Mouse (Mus musculus) embryonic facial prominence, embryonic 13.5 days (tissue): Measurements from ENCODE around the gene Lgi4. TPM values are rescaled to one million over a fixed set of nuclear protein-coding genes. Genes with fewer than 3 reads are reported as not detected.
A peak's percentile ranks its signal among the peaks of the same experiment; 100 is the strongest.

Experiments
- ATAC-seq: fragments of 200-750 bp; cut with Nextera tagmentation; 2 replicates; pipeline ENCODE4 v1.8.0; 2017; ENCODE audit warnings: low read depth; ENCODE audit not compliant: insufficient number of reproducible peaks, insufficient read depth, low FRiP score, low TSS enrichment
- H3K27ac ChIP-seq: fragments of 300-500 bp; sonication (generic); 2 replicates; pipeline ENCODE4 v1.5.1; 2015; ENCODE audit warnings: moderate library complexity, mild to moderate bottlenecking, inconsistent platforms
- H3K27me3 ChIP-seq: fragments of 300-500 bp; sonication (generic); 2 replicates; pipeline ENCODE4 v1.6.1; 2015; ENCODE audit warnings: mild to moderate bottlenecking, inconsistent platforms
- H3K36me3 ChIP-seq: fragments of 300-500 bp; sonication (generic); 2 replicates; pipeline ENCODE4 v1.6.1; 2015; ENCODE audit warnings: mild to moderate bottlenecking, inconsistent platforms
- H3K4me1 ChIP-seq: fragments of 300-500 bp; sonication (generic); 2 replicates; pipeline ENCODE4 v1.6.1; 2015; ENCODE audit warnings: inconsistent platforms
- H3K4me2 ChIP-seq: fragments of 300-500 bp; sonication (generic); 2 replicates; pipeline ENCODE4 v1.6.1; 2015; ENCODE audit warnings: moderate library complexity, mild to moderate bottlenecking, inconsistent platforms
- H3K4me3 ChIP-seq: fragments of 300-500 bp; sonication (generic); 2 replicates; pipeline ENCODE4 v1.5.1; 2015; ENCODE audit warnings: mild to moderate bottlenecking, inconsistent platforms
- H3K9ac ChIP-seq: fragments of 300-500 bp; sonication (generic); 2 replicates; pipeline ENCODE4 v1.6.1; 2015; ENCODE audit warnings: mild to moderate bottlenecking, inconsistent platforms
- H3K9me3 ChIP-seq: fragments of 300-500 bp; sonication (generic); 2 replicates; pipeline ENCODE4 v1.6.1; 2016; ENCODE audit warnings: inconsistent platforms
- WGBS: fragments of 180-500 bp; shearing (Covaris S2); methylation state at CpG from one replicate; pipeline ENCODE4 v1.1.7; 2015; ENCODE audit warnings: mixed read lengths; 5-methylcytosine and 5-hydroxymethylcytosine counted together
- polyA plus RNA-seq: library from polyadenylated mRNA; unstranded; fragments of >200 nt; fragmentation: Nextera tagmentation; extraction: Ambion mirVana; gene quantifications from 2 replicates; pipeline ENCODE4 v1.2.1, GENCODE M21; 2015

Gene Lgi4
- 1.3 and 1.7 TPM in 2 replicates for polyA plus RNA-seq

- ATAC-seq = no peak
- peaks cover 21% of the 10 kb centered on the region for H3K4me1 ChIP-seq
- 1% methylated on average over 2 of the region's 2 CpGs for WGBS
- H3K27ac ChIP-seq = no peak within 1 kb of the TSS
- H3K9me3 ChIP-seq = no peaks in the 10 kb centered on the region
- no peak within 1 kb of the TSS for H3K4me2 ChIP-seq
- no peaks in the 10 kb centered on the region for H3K36me3 ChIP-seq
- H3K4me3 ChIP-seq = no peak within 1 kb of the TSS
- H3K27me3 ChIP-seq = peaks cover 4% of the 10 kb centered on the region
- 0 out of 2 replicates have a peak within 1 kb of the TSS, but pooled peaks have one; percentile 16 for H3K9ac ChIP-seq
These were observed at the start of gene Lgi4 for GRCm38 (mm10) chr7:31059108-31059507. TSS of gene Lgi4 (plus strand) at chr7:31059342.

DNA sequence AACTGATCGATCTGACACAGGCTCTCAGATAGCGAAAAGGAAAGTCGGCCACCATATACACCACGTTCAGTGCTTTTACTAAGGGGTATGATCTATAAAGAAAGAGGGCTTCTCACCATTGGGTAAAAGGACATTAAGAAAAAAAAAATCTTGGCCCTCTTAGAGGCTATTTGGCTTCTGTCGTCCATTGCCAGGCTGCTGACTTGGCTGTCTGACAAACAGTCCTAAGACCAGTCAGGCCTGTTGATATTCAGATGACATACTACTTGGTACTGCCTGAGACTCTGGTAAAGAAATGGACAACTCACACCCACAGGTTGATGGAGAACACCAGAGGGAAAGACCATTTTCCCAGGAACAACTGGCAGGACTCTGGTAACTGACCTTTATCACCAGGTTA lies 46.2 kb upstream of the Lgi4 start:
- H3K4me1 ChIP-seq = peaks cover 17% of the 10 kb centered on the region
- H3K4me2 ChIP-seq = no peak overlapping the region
- WGBS = 72% methylated on average over 5 of the region's 5 CpGs

GRCm38 (mm10) chr7:31017104-31017901 lies 41.8 kb upstream of the Lgi4 start:
- Histone ChIP-seq H3K27me3 (no peaks in the 10 kb centered on the region), H3K36me3 (no peaks in the 10 kb centered on the region), H3K9me3 (no peaks in the 10 kb centered on the region), H3K9ac (no peak overlapping the region), H3K27ac (peak overlapping the region; percentile 68), H3K4me1 (peaks cover 20% of the 10 kb centered on the region), H3K4me2 (0 out of 2 replicates have a peak overlapping the region, but pooled peaks have one; percentile 16), H3K4me3 (no peak overlapping the region)
- peak; percentile 81 for ATAC-seq
- 16% methylated on average over 10 of the region's 10 CpGs for WGBS

More for the DNA sequence above, 46.2 kb upstream of the Lgi4 start:
- no peak overlapping the region for H3K27ac ChIP-seq
- no peak overlapping the region for H3K9ac ChIP-seq
- no peak for ATAC-seq
- no peaks in the 10 kb centered on the region for H3K9me3 ChIP-seq
- no peaks in the 10 kb centered on the region for H3K36me3 ChIP-seq
- H3K27me3 ChIP-seq = no peaks in the 10 kb centered on the region
- no peak overlapping the region for H3K4me3 ChIP-seq

DNA sequence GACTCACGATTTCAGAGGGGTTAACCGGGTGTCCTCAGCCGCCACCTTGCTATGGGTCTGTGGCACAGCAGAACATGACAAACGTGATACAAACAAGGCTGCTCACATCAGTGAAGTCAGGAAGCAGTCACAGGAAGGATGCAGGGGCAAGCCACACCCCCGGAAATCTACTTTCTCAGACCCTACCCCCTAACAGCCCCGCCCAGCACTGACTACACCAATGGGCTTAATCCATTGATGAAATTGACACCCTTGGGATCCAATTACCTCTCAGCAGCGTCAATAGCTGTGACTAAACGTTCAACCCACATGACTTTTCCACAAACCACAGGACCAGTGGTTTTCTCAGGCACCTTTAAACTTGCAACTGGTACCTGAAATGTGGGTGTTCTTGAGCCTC lies 30.5 kb upstream of the Lgi4 start:
- H3K9ac ChIP-seq = no peak overlapping the region
- H3K4me3 ChIP-seq = no peak overlapping the region
- no peaks in the 10 kb centered on the region for H3K36me3 ChIP-seq
- H3K4me1 ChIP-seq = 0 out of 2 replicates have a peak, but pooled peaks cover 4% of the 10 kb centered on the region
- no peak for ATAC-seq
- no peaks in the 10 kb centered on the region for H3K27me3 ChIP-seq
- 72% methylated on average over 8 of the region's 8 CpGs for WGBS
- H3K4me2 ChIP-seq = no peak overlapping the region
- H3K9me3 ChIP-seq = no peaks in the 10 kb centered on the region
- no peak overlapping the region for H3K27ac ChIP-seq

DNA sequence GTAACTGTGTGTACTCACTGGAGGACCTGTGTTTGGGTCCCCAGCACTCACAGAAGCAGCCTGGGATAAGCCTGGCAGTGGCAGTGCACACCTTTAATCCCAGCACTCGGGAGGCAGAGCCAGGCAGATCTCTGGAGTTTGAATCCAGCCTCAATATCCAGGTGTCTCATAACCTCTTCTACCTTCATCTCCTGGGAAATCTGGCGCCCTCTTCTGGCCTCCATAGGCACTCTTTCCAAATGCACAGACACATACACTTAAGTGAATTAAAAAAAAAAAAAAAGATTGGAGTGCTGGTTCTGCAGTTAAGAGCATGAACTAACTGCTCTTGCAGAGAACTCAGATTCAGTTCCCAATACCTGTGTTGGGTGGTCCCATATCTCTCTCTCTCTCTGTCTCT lies 28.4 kb upstream of the Lgi4 start:
- WGBS = 78% methylated on average over 2 of the region's 2 CpGs
- H3K4me3 ChIP-seq = no peak overlapping the region
- H3K4me2 ChIP-seq = no peak overlapping the region
- no peak for ATAC-seq
- H3K4me1 ChIP-seq = no peaks in the 10 kb centered on the region
- no peak overlapping the region for H3K27ac ChIP-seq
- H3K36me3 ChIP-seq = no peaks in the 10 kb centered on the region
- H3K9ac ChIP-seq = no peak overlapping the region
- H3K27me3 ChIP-seq = no peaks in the 10 kb centered on the region
- H3K9me3 ChIP-seq = no peaks in the 10 kb centered on the region

- Histone ChIP-seq H3K4me3 (no peak overlapping the region), H3K4me2 (no peak overlapping the region), H3K27me3 (no peaks in the 10 kb centered on the region), H3K9ac (no peak overlapping the region), H3K4me1 (no peaks in the 10 kb centered on the region), H3K36me3 (no peaks in the 10 kb centered on the region), H3K27ac (no peak overlapping the region), H3K9me3 (no peaks in the 10 kb centered on the region)
- ATAC-seq = no peak
- 76% methylated on average over 7 of the region's 7 CpGs for WGBS
These were observed 27.4 kb upstream of the Lgi4 start for GRCm38 (mm10) chr7:31031731-31032130.

- Histone ChIP-seq H3K4me3 (no peak overlapping the region), H3K4me2 (no peak overlapping the region), H3K27me3 (no peaks in the 10 kb centered on the region), H3K4me1 (no peaks in the 10 kb centered on the region), H3K9me3 (no peaks in the 10 kb centered on the region), H3K9ac (no peak overlapping the region), H3K27ac (no peak overlapping the region), H3K36me3 (no peaks in the 10 kb centered on the region)
- no peak for ATAC-seq
- 68% methylated on average over 9 of the region's 9 CpGs for WGBS
These were observed 25.6 kb upstream of the Lgi4 start for GRCm38 (mm10) chr7:31033409-31034165.

DNA sequence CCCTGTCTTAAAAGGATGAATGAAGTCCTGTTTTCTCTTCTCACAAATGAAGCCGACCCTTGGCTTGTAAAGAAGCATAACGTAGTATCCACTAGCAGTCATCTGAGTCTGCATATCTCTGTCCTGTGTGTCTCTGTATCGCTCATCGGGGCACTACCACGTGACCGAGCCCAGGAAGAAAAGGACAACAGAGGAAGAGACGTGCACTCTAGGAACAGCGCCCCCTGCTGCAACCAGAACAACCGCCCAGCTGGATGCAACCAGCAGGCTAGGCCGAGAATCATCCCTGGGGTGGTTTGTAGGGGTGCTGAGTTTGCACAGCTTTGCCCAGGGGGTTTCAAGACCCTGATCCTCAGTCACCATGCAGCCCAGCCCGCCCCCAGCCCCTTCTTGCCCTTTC lies 24.4 kb upstream of the Lgi4 start:
- Histone ChIP-seq H3K4me1 (no peaks in the 10 kb centered on the region), H3K36me3 (no peaks in the 10 kb centered on the region), H3K4me3 (no peak overlapping the region), H3K27ac (no peak overlapping the region), H3K27me3 (peaks cover 6% of the 10 kb centered on the region; the same call in 1 of the 2 replicates), H3K9ac (no peak overlapping the region), H3K4me2 (no peak overlapping the region), H3K9me3 (no peaks in the 10 kb centered on the region)
- 66% methylated on average over 11 of the region's 11 CpGs for WGBS
- no peak for ATAC-seq

- WGBS = 81% methylated on average over 11 of the region's 11 CpGs
- H3K36me3 ChIP-seq = no peaks in the 10 kb centered on the region
- no peaks in the 10 kb centered on the region for H3K9me3 ChIP-seq
- H3K9ac ChIP-seq = no peak overlapping the region
- H3K4me2 ChIP-seq = no peak overlapping the region
- peaks cover 11% of the 10 kb centered on the region for H3K27me3 ChIP-seq
- ATAC-seq = no peak
- no peaks in the 10 kb centered on the region for H3K4me1 ChIP-seq
- H3K27ac ChIP-seq = no peak overlapping the region
- no peak overlapping the region for H3K4me3 ChIP-seq
These were observed 23.9 kb upstream of the Lgi4 start for GRCm38 (mm10) chr7:31035291-31035690.

DNA sequence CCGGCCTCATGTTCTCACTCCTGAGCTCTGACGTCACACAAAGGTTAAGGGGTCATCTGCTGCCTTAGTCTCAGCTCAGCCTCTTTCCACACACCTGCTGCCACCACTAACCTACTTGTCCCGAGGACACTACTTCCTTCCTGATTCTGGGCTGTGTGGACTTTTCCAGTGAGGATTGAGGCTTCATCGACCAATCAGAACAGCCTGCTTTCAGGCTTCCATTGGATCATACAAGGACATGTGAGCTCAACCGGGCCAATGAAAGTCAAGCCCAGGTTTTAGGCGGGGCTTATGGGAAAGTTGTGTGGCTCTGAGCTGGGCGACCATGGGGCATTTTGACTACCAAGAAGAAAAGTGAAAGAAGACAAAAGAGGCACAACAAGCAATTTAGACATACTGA lies 22.2 kb upstream of the Lgi4 start:
- H3K4me3 ChIP-seq = no peak overlapping the region
- no peak for ATAC-seq
- no peak overlapping the region for H3K9ac ChIP-seq
- peaks cover 26% of the 10 kb centered on the region for H3K27me3 ChIP-seq
- H3K4me2 ChIP-seq = no peak overlapping the region
- peaks cover 5% of the 10 kb centered on the region for H3K4me1 ChIP-seq
- no peaks in the 10 kb centered on the region for H3K9me3 ChIP-seq
- WGBS = 83% methylated on average over 7 of the region's 7 CpGs
- no peak overlapping the region for H3K27ac ChIP-seq
- H3K36me3 ChIP-seq = no peaks in the 10 kb centered on the region

DNA sequence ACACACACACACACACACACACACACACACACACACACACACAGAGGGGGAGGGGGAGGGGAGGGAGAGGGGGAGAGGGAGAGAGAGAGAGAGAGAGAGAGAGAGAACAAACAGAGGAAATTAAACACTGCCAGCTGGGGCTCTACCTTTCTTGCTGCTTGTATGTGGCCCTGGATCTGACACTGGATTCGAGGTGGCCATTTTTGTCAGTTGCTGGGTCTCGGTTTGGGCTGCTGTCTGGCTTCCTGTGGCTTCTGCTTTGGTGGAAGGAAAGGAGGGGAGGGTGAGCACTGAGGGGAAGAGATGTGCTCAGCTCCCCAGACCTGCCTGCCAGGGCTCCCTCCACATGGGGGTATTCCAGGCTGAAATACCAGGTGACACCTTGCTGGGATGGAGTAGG lies 21.5 kb upstream of the Lgi4 start:
- H3K4me3 ChIP-seq = no peak overlapping the region
- ATAC-seq = no peak
- H3K27me3 ChIP-seq = peaks cover 34% of the 10 kb centered on the region
- H3K9ac ChIP-seq = no peak overlapping the region
- no peaks in the 10 kb centered on the region for H3K9me3 ChIP-seq
- H3K36me3 ChIP-seq = no peaks in the 10 kb centered on the region
- no peak overlapping the region for H3K4me2 ChIP-seq
- peaks cover 12% of the 10 kb centered on the region for H3K4me1 ChIP-seq
- H3K27ac ChIP-seq = no peak overlapping the region
- 71% methylated on average over 2 of the region's 2 CpGs for WGBS

DNA sequence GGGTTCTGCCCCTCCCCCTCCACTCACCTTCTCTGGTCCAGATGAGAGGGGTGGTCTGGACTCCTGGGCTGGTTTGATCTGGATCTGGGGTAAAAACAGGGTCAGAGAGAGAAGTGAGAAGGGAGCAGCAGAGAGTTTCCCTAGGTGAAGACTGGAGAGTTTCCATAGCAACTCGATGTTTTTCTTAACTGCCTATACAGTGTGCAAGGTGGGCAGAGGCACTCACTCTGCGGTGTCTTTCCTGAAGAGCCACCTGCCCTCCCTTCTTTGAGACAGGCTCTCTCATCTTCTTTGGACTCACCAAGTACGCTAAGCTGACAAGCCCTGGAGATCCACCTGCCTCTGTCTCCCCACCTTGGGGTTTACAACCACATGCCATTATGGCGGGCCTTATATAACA lies 20.1 kb upstream of the Lgi4 start:
- H3K9ac ChIP-seq = no peak overlapping the region
- no peak for ATAC-seq
- H3K27ac ChIP-seq = no peak overlapping the region
- 81% methylated on average over 4 of the region's 4 CpGs for WGBS
- H3K4me1 ChIP-seq = peaks cover 13% of the 10 kb centered on the region
- H3K9me3 ChIP-seq = no peaks in the 10 kb centered on the region
- no peak overlapping the region for H3K4me2 ChIP-seq
- H3K36me3 ChIP-seq = no peaks in the 10 kb centered on the region
- H3K27me3 ChIP-seq = peaks cover 47% of the 10 kb centered on the region
- no peak overlapping the region for H3K4me3 ChIP-seq
